Mouse (Mus musculus): ENCODE measurements around the gene Men1. TPM values are rescaled to one million over a fixed set of nuclear protein-coding genes. Genes with fewer than 3 reads are reported as not detected.

Gene Men1
- polyA plus RNA-seq, 1 experiment from 2014 or later: 19.5 TPM

DNA sequence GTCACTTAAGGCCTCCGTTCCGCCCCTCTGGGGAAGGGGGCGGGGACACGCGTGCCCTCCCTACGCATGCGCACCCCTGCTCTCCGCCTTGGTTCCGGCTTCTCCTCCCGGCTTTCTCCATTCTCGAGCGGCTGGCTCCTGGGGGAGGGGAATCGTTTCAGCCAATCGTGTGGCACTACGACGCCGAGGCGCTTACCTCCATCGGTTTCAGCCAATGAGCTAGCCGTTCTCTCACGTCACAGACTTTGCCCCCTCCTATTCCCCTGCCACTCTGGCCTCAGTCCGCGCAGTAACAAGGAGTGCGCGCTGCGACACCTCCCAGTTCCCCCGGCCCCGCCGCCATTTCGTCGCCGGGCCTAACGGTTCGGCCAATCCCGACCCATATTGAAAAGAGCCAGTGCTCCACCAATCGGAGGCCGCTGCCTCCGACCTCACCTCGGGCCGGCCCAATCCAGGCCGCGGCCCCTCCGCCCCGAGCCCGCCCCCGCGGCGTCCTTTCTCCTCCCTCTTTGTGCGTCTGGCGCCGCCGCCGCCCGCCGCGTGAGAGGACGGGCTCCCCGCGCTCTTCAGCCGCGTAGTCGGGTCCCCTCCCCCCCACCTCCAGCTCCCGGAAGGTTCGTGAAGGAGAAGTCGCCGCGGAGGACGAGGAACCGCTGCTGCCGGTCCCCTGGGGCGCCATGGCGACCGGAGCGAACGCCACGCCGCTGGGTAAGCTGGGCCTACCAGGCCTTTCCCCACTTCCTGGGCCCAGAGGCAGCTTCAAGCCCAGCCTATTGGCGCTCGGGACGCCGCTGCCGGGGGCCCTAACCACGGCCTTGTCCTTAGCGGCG lies 28.8 kb downstream of the Men1 start, which contains the start of gene Sf1:
Sf1 (plus strand) TSS at position 280 of the 830 bp plus-strand sequence.
- Histone ChIP-seq H3K27ac (ENCODE audit: low read length) (peak within 1 kb of the TSS; percentile 97), H3K9ac (ENCODE audit: low read depth, low read length) (peak within 1 kb of the TSS; percentile 99), H3K4me2 (ENCODE audit: low read depth, low read length) (peak within 1 kb of the TSS; percentile 71), H3K4me1 (ENCODE audit: control insufficient read depth, low read depth, low read length) (peaks cover 24% of the 10 kb centered on the region), H3K4me3 (ENCODE audit: low read depth, low read length) (peak within 1 kb of the TSS; percentile 100), H3K36me3 (ENCODE audit: control insufficient read depth, insufficient read depth) (peaks cover 32% of the 10 kb centered on the region), H3K27me3 (ENCODE audit: control insufficient read depth, insufficient read depth, low read depth, low read length) (no peaks in the 10 kb centered on the region), H3K9me3 (replicated peaks; ENCODE audit: control insufficient read depth, low read length) (no peaks in the 10 kb centered on the region)
- under 1% methylated on average over 79 of the region's 85 CpGs for WGBS (ENCODE audit: insufficient replicate concordance)
- peak; percentile 91 for ATAC-seq (ENCODE audit: low read depth)

DNA sequence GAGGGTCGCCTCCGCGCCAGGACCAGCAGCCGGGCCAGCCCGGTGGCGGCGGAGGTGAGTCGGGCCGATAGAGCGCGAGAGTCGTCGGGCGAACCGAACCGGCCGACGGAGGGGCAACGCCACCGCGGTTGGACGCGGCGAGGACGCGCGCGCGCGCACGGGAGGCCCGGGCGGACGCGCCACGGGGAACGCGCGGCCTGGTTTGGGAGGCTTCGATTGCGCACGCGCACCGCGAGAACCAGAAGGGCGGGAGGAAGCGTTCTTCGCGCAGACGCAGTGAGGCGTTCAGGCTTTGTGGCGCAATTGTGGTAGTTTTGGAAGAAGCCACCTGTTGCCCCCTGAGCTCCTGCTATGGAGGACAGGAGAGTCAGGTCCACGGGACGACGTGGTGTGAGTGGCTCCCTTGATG lies 29.5 kb downstream of the Men1 start:
- H3K36me3 ChIP-seq (ENCODE audit: control insufficient read depth, insufficient read depth): peaks cover 38% of the 10 kb centered on the region
- under 1% methylated on average over 55 of the region's 55 CpGs for WGBS (ENCODE audit: insufficient replicate concordance)
- peak; percentile 14 for ATAC-seq (ENCODE audit: low read depth)

DNA sequence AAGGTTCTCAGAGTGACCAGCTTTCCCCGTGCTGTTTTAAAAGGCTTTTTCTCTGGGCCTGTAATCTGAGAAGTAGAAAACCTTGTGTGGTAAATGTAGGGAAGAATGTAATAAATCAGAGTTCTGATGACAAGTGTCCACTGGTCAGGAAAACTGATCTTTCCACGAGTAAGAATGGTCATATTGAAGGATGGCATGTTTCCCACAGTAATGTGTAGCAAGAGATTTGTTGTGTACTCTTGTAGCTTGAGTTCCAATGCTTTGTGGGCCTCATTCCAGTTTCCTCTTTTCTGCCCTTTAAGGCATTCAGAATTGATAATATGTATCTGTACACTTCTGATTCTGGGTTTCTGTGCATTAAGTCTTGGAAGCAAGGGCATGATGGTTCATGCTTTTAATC lies 30.1 kb downstream of the Men1 start:
- 0% methylated on average over 2 of the region's 2 CpGs for WGBS (ENCODE audit: insufficient replicate concordance)
- peak overlapping the region; percentile 97; the same call in 1 of the 2 replicates for H3K27ac ChIP-seq (ENCODE audit: low read length)
- no peaks in the 10 kb centered on the region for H3K27me3 ChIP-seq (ENCODE audit: control insufficient read depth, insufficient read depth, low read depth, low read length)
- H3K9ac ChIP-seq (ENCODE audit: low read depth, low read length): peak overlapping the region; percentile 99
- peaks cover 42% of the 10 kb centered on the region for H3K36me3 ChIP-seq (ENCODE audit: control insufficient read depth, insufficient read depth)
- peaks cover 24% of the 10 kb centered on the region for H3K4me1 ChIP-seq (ENCODE audit: control insufficient read depth, low read depth, low read length)
- H3K4me2 ChIP-seq (ENCODE audit: low read depth, low read length): peak overlapping the region; percentile 71
- no peak for ATAC-seq (ENCODE audit: low read depth)
- H3K4me3 ChIP-seq (ENCODE audit: low read depth, low read length): peak overlapping the region; percentile 100
- no peaks in the 10 kb centered on the region for H3K9me3 ChIP-seq (replicated peaks; ENCODE audit: control insufficient read depth, low read length)

More for the DNA sequence above, 29.5 kb downstream of the Men1 start:
- Histone ChIP-seq H3K9me3 (replicated peaks; ENCODE audit: control insufficient read depth, low read length) (no peaks in the 10 kb centered on the region), H3K9ac (ENCODE audit: low read depth, low read length) (peak overlapping the region; percentile 99), H3K4me3 (ENCODE audit: low read depth, low read length) (peak overlapping the region; percentile 100), H3K4me1 (ENCODE audit: control insufficient read depth, low read depth, low read length) (peaks cover 24% of the 10 kb centered on the region), H3K27me3 (ENCODE audit: control insufficient read depth, insufficient read depth, low read depth, low read length) (no peaks in the 10 kb centered on the region), H3K4me2 (ENCODE audit: low read depth, low read length) (peak overlapping the region; percentile 71), H3K27ac (ENCODE audit: low read length) (peak overlapping the region; percentile 97)

DNA sequence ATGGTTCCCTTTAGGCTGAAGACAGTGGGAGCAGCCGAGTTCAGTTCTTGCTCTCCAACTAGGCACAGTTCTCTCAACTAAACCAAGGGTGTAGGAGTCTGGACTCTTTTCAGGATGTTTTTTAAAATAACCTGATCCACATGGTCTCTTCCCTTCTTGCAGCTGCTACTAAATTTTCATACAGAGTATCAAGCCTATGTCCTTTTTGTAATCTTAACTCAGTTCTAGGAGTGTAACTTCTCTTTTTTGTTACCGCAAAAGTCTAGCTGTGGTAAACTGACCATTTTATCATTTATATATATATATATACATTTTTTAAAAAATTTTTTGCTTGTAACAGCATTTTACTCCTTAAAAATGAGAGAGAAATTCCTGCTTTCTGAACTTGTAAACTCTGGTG lies 35.4 kb downstream of the Men1 start:
- H3K27ac ChIP-seq (ENCODE audit: low read length): no peak overlapping the region
- H3K9me3 ChIP-seq (replicated peaks; ENCODE audit: control insufficient read depth, low read length): no peaks in the 10 kb centered on the region
- peaks cover 93% of the 10 kb centered on the region for H3K36me3 ChIP-seq (ENCODE audit: control insufficient read depth, insufficient read depth)

DNA sequence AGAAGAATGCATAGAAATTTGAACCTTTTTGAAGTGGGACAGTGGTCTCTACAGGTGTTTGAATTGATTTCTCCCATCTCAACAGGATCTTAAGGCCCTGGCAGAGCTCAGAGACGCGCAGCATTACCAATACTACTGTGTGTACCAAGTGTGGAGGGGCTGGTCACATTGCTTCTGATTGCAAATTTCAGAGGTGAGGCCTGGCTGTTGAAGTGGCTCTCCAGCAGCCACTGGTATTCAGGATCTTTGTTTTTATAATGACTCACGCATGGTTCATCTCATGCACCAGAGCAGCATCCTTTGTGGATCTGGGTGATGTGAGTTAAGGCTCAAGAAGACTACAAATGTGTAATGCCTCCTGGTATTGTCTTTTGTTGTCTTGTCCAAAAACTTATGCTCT lies 37.7 kb downstream of the Men1 start:
- H3K4me2 ChIP-seq (ENCODE audit: low read depth, low read length): no peak overlapping the region
- no peak for ATAC-seq (ENCODE audit: low read depth)
- WGBS (ENCODE audit: insufficient replicate concordance): 85% methylated on average over 3 of the region's 3 CpGs
- no peaks in the 10 kb centered on the region for H3K9me3 ChIP-seq (replicated peaks; ENCODE audit: control insufficient read depth, low read length)
- H3K4me3 ChIP-seq (ENCODE audit: low read depth, low read length): no peak overlapping the region
- H3K9ac ChIP-seq (ENCODE audit: low read depth, low read length): no peak overlapping the region
- no peak overlapping the region for H3K27ac ChIP-seq (ENCODE audit: low read length)
- H3K4me1 ChIP-seq (ENCODE audit: control insufficient read depth, low read depth, low read length): peaks cover under 1% of the 10 kb centered on the region
- no peaks in the 10 kb centered on the region for H3K27me3 ChIP-seq (ENCODE audit: control insufficient read depth, insufficient read depth, low read depth, low read length)
- H3K36me3 ChIP-seq (ENCODE audit: control insufficient read depth, insufficient read depth): peaks cover 95% of the 10 kb centered on the region

More for the DNA sequence above, 35.4 kb downstream of the Men1 start:
- no peak overlapping the region for H3K9ac ChIP-seq (ENCODE audit: low read depth, low read length)
- no peak overlapping the region for H3K4me2 ChIP-seq (ENCODE audit: low read depth, low read length)
- H3K4me3 ChIP-seq (ENCODE audit: low read depth, low read length): no peak overlapping the region
- ATAC-seq (ENCODE audit: low read depth): no peak
- 89% methylated on average over 2 of the region's 2 CpGs for WGBS (ENCODE audit: insufficient replicate concordance)
- H3K27me3 ChIP-seq (ENCODE audit: control insufficient read depth, insufficient read depth, low read depth, low read length): no peaks in the 10 kb centered on the region
- H3K4me1 ChIP-seq (ENCODE audit: control insufficient read depth, low read depth, low read length): peaks cover 12% of the 10 kb centered on the region

DNA sequence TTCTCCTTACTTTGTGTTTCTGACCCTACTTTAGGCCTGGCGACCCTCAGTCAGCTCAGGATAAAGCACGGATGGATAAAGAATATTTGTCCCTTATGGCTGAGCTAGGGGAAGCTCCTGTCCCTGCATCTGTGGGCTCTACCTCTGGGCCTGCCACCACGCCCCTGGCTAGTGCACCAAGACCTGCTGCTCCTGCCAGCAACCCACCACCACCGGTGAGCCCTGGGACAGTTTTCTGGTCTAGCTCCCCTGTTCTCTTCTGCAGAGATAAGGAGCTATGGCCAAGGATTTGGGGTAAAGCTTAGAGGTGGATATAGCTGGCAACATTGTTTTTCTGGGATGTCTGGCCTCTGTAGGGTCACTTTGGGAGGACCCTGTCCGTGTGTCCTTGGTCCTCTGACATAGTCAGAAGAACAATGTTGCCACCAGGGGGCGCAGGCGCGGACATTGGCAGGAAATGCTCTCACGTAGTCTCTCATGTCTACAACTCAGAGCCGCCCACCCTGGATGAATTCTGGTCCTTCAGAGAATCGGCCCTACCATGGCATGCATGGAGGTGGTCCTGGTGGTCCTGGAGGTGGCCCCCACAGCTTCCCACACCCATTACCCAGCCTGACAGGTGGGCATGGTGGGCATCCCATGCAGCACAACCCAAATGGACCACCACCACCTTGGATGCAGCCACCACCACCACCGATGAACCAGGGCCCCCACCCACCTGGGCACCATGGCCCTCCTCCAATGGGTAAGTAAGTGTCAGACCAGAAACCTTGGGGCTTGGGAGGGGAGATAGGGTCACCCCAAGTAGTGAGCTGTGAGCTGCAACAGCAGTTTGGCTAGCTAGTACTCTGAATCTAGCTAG lies 39.0 kb downstream of the Men1 start:
- no peak for ATAC-seq (ENCODE audit: low read depth)
- H3K9ac ChIP-seq (ENCODE audit: low read depth, low read length): no peak overlapping the region
- H3K27me3 ChIP-seq (ENCODE audit: control insufficient read depth, insufficient read depth, low read depth, low read length): no peaks in the 10 kb centered on the region
- no peaks in the 10 kb centered on the region for H3K9me3 ChIP-seq (replicated peaks; ENCODE audit: control insufficient read depth, low read length)
- no peak overlapping the region for H3K4me3 ChIP-seq (ENCODE audit: low read depth, low read length)
- no peak overlapping the region for H3K4me2 ChIP-seq (ENCODE audit: low read depth, low read length)
- no peaks in the 10 kb centered on the region; the same call in 1 of the 2 replicates for H3K4me1 ChIP-seq (ENCODE audit: control insufficient read depth, low read depth, low read length)
- peaks cover 96% of the 10 kb centered on the region for H3K36me3 ChIP-seq (ENCODE audit: control insufficient read depth, insufficient read depth)
- WGBS (ENCODE audit: insufficient replicate concordance): 55% methylated on average over 12 of the region's 12 CpGs
- H3K27ac ChIP-seq (ENCODE audit: low read length): no peak overlapping the region

DNA sequence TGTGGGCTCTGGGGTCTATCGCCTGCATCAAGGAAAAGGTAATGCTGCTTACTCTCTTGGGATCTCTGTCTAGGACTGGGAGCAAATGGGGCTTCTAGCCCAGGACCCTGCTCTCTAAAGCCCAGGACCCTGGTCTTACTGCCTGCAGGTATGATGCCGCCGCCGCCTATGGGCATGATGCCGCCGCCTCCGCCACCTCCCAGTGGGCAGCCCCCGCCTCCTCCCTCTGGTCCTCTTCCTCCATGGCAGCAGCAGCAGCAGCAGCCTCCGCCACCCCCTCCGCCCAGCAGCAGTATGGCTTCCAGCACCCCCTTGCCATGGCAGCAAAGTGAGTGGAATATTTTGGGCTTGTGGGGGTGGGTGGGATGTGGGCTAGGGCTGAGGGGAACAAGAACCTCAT lies 39.8 kb downstream of the Men1 start:
- H3K4me3 ChIP-seq (ENCODE audit: low read depth, low read length): no peak overlapping the region
- no peak overlapping the region for H3K27ac ChIP-seq (ENCODE audit: low read length)
- peaks cover 89% of the 10 kb centered on the region for H3K36me3 ChIP-seq (ENCODE audit: control insufficient read depth, insufficient read depth)
- 96% methylated on average over 10 of the region's 10 CpGs for WGBS (ENCODE audit: insufficient replicate concordance)
- H3K9me3 ChIP-seq (replicated peaks; ENCODE audit: control insufficient read depth, low read length): no peaks in the 10 kb centered on the region
- no peaks in the 10 kb centered on the region; the same call in 1 of the 2 replicates for H3K4me1 ChIP-seq (ENCODE audit: control insufficient read depth, low read depth, low read length)
- ATAC-seq (ENCODE audit: low read depth): no peak
- no peak overlapping the region for H3K9ac ChIP-seq (ENCODE audit: low read depth, low read length)
- no peak overlapping the region for H3K4me2 ChIP-seq (ENCODE audit: low read depth, low read length)
- no peaks in the 10 kb centered on the region for H3K27me3 ChIP-seq (ENCODE audit: control insufficient read depth, insufficient read depth, low read depth, low read length)

DNA sequence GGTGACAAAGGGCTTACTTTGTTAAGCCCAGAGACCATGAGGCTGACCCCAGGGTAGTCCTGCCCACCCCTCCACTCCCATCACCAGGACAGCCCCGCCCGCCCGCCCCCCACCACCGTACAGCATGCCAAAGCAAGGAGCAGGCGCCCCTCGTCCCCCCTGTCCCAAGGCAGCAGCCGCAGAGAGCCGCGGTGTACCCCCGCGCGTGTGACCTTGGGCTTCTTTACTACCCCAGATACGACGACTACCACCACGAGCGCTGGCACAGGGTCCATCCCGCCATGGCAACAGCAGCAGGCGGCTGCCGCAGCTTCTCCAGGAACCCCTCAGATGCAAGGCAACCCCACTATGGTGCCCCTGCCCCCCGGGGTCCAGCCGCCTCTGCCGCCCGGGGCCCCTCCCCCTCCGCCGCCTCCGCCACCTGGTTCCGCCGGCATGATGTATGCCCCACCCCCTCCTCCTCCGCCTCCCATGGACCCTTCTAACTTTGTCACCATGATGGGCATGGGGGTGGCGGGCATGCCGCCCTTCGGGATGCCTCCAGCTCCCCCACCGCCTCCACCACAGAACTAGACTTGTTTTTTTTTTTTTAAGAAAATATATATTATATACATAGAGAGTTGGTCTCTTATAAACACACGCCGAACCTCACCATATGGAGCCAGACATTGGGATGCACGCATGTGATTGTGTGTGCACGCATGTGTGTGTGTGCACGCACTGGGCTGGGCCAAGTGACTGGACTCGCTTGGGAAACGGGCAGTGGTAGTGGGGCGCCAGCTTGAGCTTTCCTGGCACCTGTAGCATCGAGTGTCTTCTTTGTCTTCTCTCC lies 40.9 kb downstream of the Men1 start:
- no peak overlapping the region for H3K9ac ChIP-seq (ENCODE audit: low read depth, low read length)
- H3K36me3 ChIP-seq (ENCODE audit: control insufficient read depth, insufficient read depth): peaks cover 80% of the 10 kb centered on the region
- H3K4me2 ChIP-seq (ENCODE audit: low read depth, low read length): no peak overlapping the region
- no peaks in the 10 kb centered on the region for H3K27me3 ChIP-seq (ENCODE audit: control insufficient read depth, insufficient read depth, low read depth, low read length)
- H3K4me3 ChIP-seq (ENCODE audit: low read depth, low read length): no peak overlapping the region
- 91% methylated on average over 40 of the region's 42 CpGs for WGBS (ENCODE audit: insufficient replicate concordance)
- H3K9me3 ChIP-seq (replicated peaks; ENCODE audit: control insufficient read depth, low read length): no peaks in the 10 kb centered on the region
- ATAC-seq (ENCODE audit: low read depth): peak; percentile 23; the same call in 1 of the 2 replicates
- H3K4me1 ChIP-seq (ENCODE audit: control insufficient read depth, low read depth, low read length): no peaks in the 10 kb centered on the region; the same call in 1 of the 2 replicates
- H3K27ac ChIP-seq (ENCODE audit: low read length): no peak overlapping the region

Measured in liver, embryonic 16.5 days (tissue).